Mouse (Mus musculus) lung, embryonic 16.5 days (tissue): ENCODE measurements around the gene Nos2. TPM values are rescaled to one million over a fixed set of nuclear protein-coding genes. Genes with fewer than 3 reads are reported as not detected.

Experiments used
- ATAC-seq: fragments of 200-750 bp; cut with Nextera tagmentation; 2 replicates; pipeline ENCODE4 v1.8.0; 2017; ENCODE audit warnings: low read depth, mild to moderate bottlenecking, moderate library complexity
- H3K27ac ChIP-seq: fragments of 300-500 bp; sonication (generic); 2 replicates; pipeline ENCODE4 v1.5.1; 2014; ENCODE audit warnings: mild to moderate bottlenecking, control low read depth, low read length
- H3K27me3 ChIP-seq: fragments of 300-500 bp; sonication (generic); 2 replicates; pipeline ENCODE4 v1.6.1; 2014; ENCODE audit warnings: low read depth, low read length, mixed read lengths; ENCODE audit not compliant: control insufficient read depth, insufficient read depth
- H3K36me3 ChIP-seq: fragments of 300-500 bp; sonication (generic); 2 replicates; pipeline ENCODE4 v1.6.1; 2014; ENCODE audit warnings: low read length; ENCODE audit not compliant: control insufficient read depth, insufficient read depth
- H3K4me1 ChIP-seq: fragments of 300-500 bp; sonication (generic); replicated peaks from 2 replicates; pipeline ENCODE4 v1.6.1; 2014; ENCODE audit warnings: low read length, mixed read lengths; ENCODE audit not compliant: control insufficient read depth, insufficient read depth
- H3K4me2 ChIP-seq: fragments of 300-500 bp; sonication (generic); 2 replicates; pipeline ENCODE4 v1.6.1; 2014; ENCODE audit warnings: low read depth, low read length, control low read depth
- H3K4me3 ChIP-seq: fragments of 300-500 bp; sonication (generic); 2 replicates; pipeline ENCODE4 v1.5.1; 2014; ENCODE audit warnings: mild to moderate bottlenecking, low read length, control low read depth
- H3K9ac ChIP-seq: fragments of 300-500 bp; sonication (generic); 2 replicates; pipeline ENCODE4 v1.6.1; 2014; ENCODE audit warnings: low read length, control low read depth
- H3K9me3 ChIP-seq: fragments of 300-500 bp; sonication (generic); 2 replicates; pipeline ENCODE4 v1.6.1; 2016; ENCODE audit warnings: low read length; ENCODE audit not compliant: control insufficient read depth
- WGBS: fragments of 180-500 bp; shearing (Covaris S2); extraction: QIAGEN DNeasy Blood & Tissue Kit; methylation state at CpG from one replicate; pipeline ENCODE4 v1.1.7; 2014; 5-methylcytosine and 5-hydroxymethylcytosine counted together
- polyA plus RNA-seq: library from polyadenylated mRNA; unstranded; fragments of >200 nt; fragmentation: Nextera tagmentation; extraction: Ambion mirVana; gene quantifications from 2 replicates; pipeline ENCODE4 v1.2.1, GENCODE M21; 2015

Gene Nos2
- polyA plus RNA-seq, 1 experiment from 2014 or later, result 5.2 TPM

DNA sequence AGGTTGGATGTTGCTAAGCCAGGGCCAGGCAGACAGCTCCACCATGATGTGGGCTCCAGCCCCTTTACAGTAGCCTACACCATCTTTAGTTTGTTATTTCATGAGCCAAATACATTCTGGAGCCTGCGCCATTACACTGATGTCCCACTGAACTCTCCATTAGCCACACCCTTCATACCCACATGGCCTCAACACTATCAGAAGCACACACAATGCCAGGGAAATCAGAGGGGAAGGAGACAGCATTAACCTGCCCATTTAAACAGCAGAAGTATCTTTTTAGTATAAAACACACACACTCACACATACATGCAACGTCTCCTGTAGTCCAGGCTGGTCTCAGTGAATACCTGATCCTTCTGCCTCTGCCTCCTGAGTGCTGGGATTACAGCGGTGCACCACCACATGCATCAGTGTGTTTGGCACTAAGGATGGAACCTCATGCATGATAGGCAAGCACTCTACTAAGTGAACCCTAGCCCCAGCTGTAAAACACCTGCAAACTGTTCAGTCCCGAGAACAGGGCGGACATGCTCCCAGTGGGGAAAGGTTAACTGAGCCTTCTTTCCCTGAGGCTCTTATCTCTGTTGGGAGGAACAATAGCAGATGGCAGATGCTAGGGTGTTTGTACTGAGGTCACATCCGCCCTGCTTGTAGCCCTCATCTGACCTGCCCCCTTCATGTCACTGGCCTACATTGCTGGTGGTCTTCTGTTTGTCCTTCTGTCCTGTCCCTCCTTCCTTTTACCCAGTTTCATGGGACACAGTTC is 87.6 kb downstream of the Nos2 start:
- no peaks in the 10 kb centered on the region for H3K9me3 ChIP-seq
- no peak overlapping the region for H3K9ac ChIP-seq
- no peaks in the 10 kb centered on the region for H3K36me3 ChIP-seq
- H3K4me3 ChIP-seq, result no peak overlapping the region
- no peak overlapping the region for H3K27ac ChIP-seq
- H3K4me2 ChIP-seq, result no peak overlapping the region
- H3K4me1 ChIP-seq, result no peaks in the 10 kb centered on the region
- H3K27me3 ChIP-seq, result no peaks in the 10 kb centered on the region
- ATAC-seq, result no peak
- 61% methylated on average over 6 of the region's 6 CpGs for WGBS

GRCm38 (mm10) chr11:79008891-79009290 is 88.3 kb downstream of the Nos2 start:
- no peaks in the 10 kb centered on the region for H3K27me3 ChIP-seq
- no peak overlapping the region for H3K4me2 ChIP-seq
- no peak for ATAC-seq
- no peaks in the 10 kb centered on the region for H3K9me3 ChIP-seq
- no peak overlapping the region for H3K4me3 ChIP-seq
- no peak overlapping the region for H3K9ac ChIP-seq
- no peaks in the 10 kb centered on the region for H3K4me1 ChIP-seq
- no peaks in the 10 kb centered on the region for H3K36me3 ChIP-seq
- H3K27ac ChIP-seq, result no peak overlapping the region
- whole genome bisulfite sequencing, result 82% methylated on average over 7 of the region's 7 CpGs

Other genes starting within 250 kb of the Nos2 start
- gene Nlk, start 223.4 kb upstream of the Nos2 start, polyA plus RNA-seq, result 13.1 and 13.6 TPM in 2 replicates
- 35.1 and 36.9 TPM in 2 replicates for gene Ccnq, start 169.1 kb upstream of the Nos2 start, polyA plus RNA-seq
- 16.3 and 17.7 TPM in 2 replicates for gene Lyrm9, start 94.2 kb upstream of the Nos2 start, polyA plus RNA-seq
- 50.8 and 60.8 TPM in 2 replicates for gene Lgals9, start 64.2 kb downstream of the Nos2 start, polyA plus RNA-seq
- gene Ksr1, start 225.6 kb downstream of the Nos2 start, polyA plus RNA-seq, result 3.3 and 3.7 TPM in 2 replicates